Mouse (Mus musculus): ENCODE measurements around the gene Pf4. TPM values are rescaled to one million over a fixed set of nuclear protein-coding genes. Genes with fewer than 3 reads are reported as not detected.
"Not testable (repeated sequence)": the region's sequence is repeated elsewhere in the genome, so short reads cannot be mapped to it uniquely, and the experiment has no call there.

The Pf4 gene
- polyA plus RNA-seq, 1 experiment from 2014 or later = 57.8 TPM

DNA sequence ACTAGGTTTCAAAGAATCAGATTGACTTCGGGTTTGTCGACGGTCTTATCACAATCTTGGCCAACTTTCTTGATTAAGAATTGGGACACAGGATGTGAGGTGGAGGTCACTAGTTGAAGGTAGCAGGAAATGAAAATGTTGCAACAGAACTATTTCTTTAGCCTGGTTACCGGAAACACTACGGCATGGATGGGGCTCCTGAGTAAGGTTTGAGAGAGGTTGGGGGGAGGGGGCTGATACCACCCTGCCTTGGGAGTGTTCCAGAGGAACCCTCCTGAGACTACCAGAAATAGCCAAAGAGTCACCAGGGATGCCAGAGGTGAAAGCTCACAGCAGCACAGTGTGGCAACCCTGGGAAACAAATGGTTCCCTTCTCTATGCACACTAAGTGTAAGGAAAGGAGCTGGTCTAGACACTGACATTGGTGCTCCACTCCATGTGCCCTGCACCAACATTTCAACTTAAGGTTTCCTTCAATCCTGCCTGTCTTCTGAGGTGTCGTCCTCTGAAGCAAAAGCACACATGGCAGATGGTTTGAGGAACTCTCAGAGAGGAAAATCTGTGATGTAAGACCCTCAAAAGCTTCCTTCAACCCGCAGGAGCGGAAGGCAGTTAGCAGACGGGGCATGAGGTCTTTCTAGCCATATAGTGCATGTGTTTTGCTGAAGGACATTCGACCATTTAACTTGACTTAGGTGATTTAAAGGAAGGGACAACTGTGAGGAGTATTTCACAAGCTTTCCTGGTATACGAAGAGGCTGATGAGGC, 17.3 kb downstream of the Pf4 start:
- Histone ChIP-seq H3K4me2 (no peak overlapping the region), H3K4me3 (no peak overlapping the region), H3K9me3 (no peaks in the 10 kb centered on the region), H3K27me3 (replicated peaks) (peaks cover 12% of the 10 kb centered on the region; the same call in 1 of the 2 replicates), H3K27ac (replicated peaks) (no peak overlapping the region), H3K4me1 (peaks cover 2% of the 10 kb centered on the region; the same call in 1 of the 2 replicates), H3K9ac (no peak overlapping the region), H3K36me3 (no peaks in the 10 kb centered on the region)
- ATAC-seq (ENCODE audit: extremely low read depth, insufficient number of reproducible peaks, low FRiP score, low TSS enrichment) = no peak
- WGBS = 64% methylated on average over 11 of the region's 11 CpGs

GRCm38 (mm10) chr5:90790074-90790502, 17.9 kb downstream of the Pf4 start:
- H3K4me3 ChIP-seq = no peak overlapping the region
- no peaks in the 10 kb centered on the region for H3K9me3 ChIP-seq
- ATAC-seq (ENCODE audit: extremely low read depth, insufficient number of reproducible peaks, low FRiP score, low TSS enrichment) = no peak
- no peaks in the 10 kb centered on the region for H3K36me3 ChIP-seq
- no peak overlapping the region for H3K4me2 ChIP-seq
- WGBS = 60% methylated on average over 8 of the region's 8 CpGs
- no peak overlapping the region for H3K9ac ChIP-seq
- peaks cover 2% of the 10 kb centered on the region; the same call in 1 of the 2 replicates for H3K4me1 ChIP-seq
- H3K27me3 ChIP-seq (replicated peaks) = peaks cover 6% of the 10 kb centered on the region; the same call in 1 of the 2 replicates
- no peak overlapping the region for H3K27ac ChIP-seq (replicated peaks)

GRCm38 (mm10) chr5:90794195-90794625, 22.0 kb downstream of the Pf4 start, which contains the start of gene Cxcl15:
Cxcl15 (plus strand) TSS chr5:90794534.
- Histone ChIP-seq H3K36me3 (no peaks in the 10 kb centered on the region), H3K9ac (no peak within 1 kb of the TSS), H3K9me3 (no peaks in the 10 kb centered on the region), H3K27me3 (replicated peaks) (no peaks in the 10 kb centered on the region), H3K4me2 (no peak within 1 kb of the TSS), H3K27ac (replicated peaks) (no peak within 1 kb of the TSS), H3K4me3 (no peak within 1 kb of the TSS), H3K4me1 (no peaks in the 10 kb centered on the region)
- ATAC-seq (ENCODE audit: extremely low read depth, insufficient number of reproducible peaks, low FRiP score, low TSS enrichment) = no peak
- 62% methylated on average over 5 of the region's 5 CpGs for WGBS

DNA sequence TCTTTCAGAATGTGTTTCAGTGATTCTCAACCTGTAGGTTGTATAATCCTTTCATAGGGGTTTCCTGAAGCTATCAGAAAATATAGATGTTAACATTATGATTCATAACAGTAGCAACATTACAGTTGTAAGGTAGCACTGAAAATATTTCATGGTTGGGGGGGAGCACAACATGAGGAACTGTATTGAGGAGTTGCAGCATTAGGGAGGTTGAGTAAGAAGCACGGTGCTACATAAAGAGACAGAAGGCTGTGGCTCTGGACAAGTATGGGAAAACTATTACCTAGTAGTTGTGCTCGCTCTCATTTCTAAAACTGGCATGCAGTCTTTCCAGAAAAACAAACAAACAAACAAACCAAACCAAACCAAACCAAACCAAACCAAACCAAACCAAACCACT, 23.2 kb downstream of the Pf4 start:
- not testable (repeated sequence) for H3K27me3 ChIP-seq (replicated peaks); H3K4me1 ChIP-seq; ATAC-seq (ENCODE audit: extremely low read depth, insufficient number of reproducible peaks, low FRiP score, low TSS enrichment); H3K27ac ChIP-seq (replicated peaks); H3K36me3 ChIP-seq; H3K9ac ChIP-seq; H3K4me2 ChIP-seq; H3K9me3 ChIP-seq; H3K4me3 ChIP-seq
- WGBS = 72% methylated on average over 2 of the region's 2 CpGs

- Histone ChIP-seq H3K9ac (no peak overlapping the region), H3K4me1 (no peaks in the 10 kb centered on the region), H3K4me3 (no peak overlapping the region), H3K4me2 (no peak overlapping the region), H3K27ac (replicated peaks) (no peak overlapping the region), H3K9me3 (no peaks in the 10 kb centered on the region), H3K27me3 (replicated peaks) (no peaks in the 10 kb centered on the region), H3K36me3 (no peaks in the 10 kb centered on the region)
- no peak for ATAC-seq (ENCODE audit: extremely low read depth, insufficient number of reproducible peaks, low FRiP score, low TSS enrichment)
Measured at GRCm38 (mm10) chr5:90804574-90804973, 32.3 kb downstream of the Pf4 start.

- ATAC-seq (ENCODE audit: extremely low read depth, insufficient number of reproducible peaks, low FRiP score, low TSS enrichment) = no peak
- Histone ChIP-seq H3K4me1 (no peaks in the 10 kb centered on the region), H3K4me2 (no peak overlapping the region), H3K9me3 (no peaks in the 10 kb centered on the region), H3K4me3 (no peak overlapping the region), H3K27me3 (replicated peaks) (no peaks in the 10 kb centered on the region), H3K27ac (replicated peaks) (no peak overlapping the region), H3K36me3 (no peaks in the 10 kb centered on the region), H3K9ac (no peak overlapping the region)
Measured at GRCm38 (mm10) chr5:90806050-90806449, 33.8 kb downstream of the Pf4 start.

- H3K36me3 ChIP-seq = no peaks in the 10 kb centered on the region
- no peaks in the 10 kb centered on the region for H3K27me3 ChIP-seq (replicated peaks)
- WGBS = 64% methylated on average over 3 of the region's 3 CpGs
- H3K4me1 ChIP-seq = no peaks in the 10 kb centered on the region
- H3K4me3 ChIP-seq = no peak overlapping the region
- H3K9ac ChIP-seq = no peak overlapping the region
- no peak overlapping the region for H3K4me2 ChIP-seq
- H3K9me3 ChIP-seq = no peaks in the 10 kb centered on the region
- ATAC-seq (ENCODE audit: extremely low read depth, insufficient number of reproducible peaks, low FRiP score, low TSS enrichment) = no peak
- no peak overlapping the region for H3K27ac ChIP-seq (replicated peaks)
Measured at GRCm38 (mm10) chr5:90807176-90807950, 35.1 kb downstream of the Pf4 start.

- no peak overlapping the region for H3K4me3 ChIP-seq
- ATAC-seq (ENCODE audit: extremely low read depth, insufficient number of reproducible peaks, low FRiP score, low TSS enrichment) = no peak
- H3K27ac ChIP-seq (replicated peaks) = no peak overlapping the region
- H3K9me3 ChIP-seq = no peaks in the 10 kb centered on the region
- no peaks in the 10 kb centered on the region for H3K36me3 ChIP-seq
- H3K4me1 ChIP-seq = no peaks in the 10 kb centered on the region
- H3K4me2 ChIP-seq = no peak overlapping the region
- H3K9ac ChIP-seq = no peak overlapping the region
- H3K27me3 ChIP-seq (replicated peaks) = no peaks in the 10 kb centered on the region
Measured at GRCm38 (mm10) chr5:90819756-90820155, 47.5 kb downstream of the Pf4 start.

Small RNA genes lying within 50 kb of the gene (microRNA-seq; reads per million reads assigned to microRNA genes)
- not detected for gene Gm24322

Other genes starting within 250 kb of the Pf4 start
- gene 5830473C10Rik, start 211.3 kb upstream of the Pf4 start, polyA plus RNA-seq (2015; fragmentation: Nextera tagmentation; extraction: Ambion mirVana) = not detected in 2 replicates
- gene Rassf6, start 131.8 kb upstream of the Pf4 start, polyA plus RNA-seq (2015; fragmentation: Nextera tagmentation; extraction: Ambion mirVana) = 0.43 and 0.71 TPM in 2 replicates
- gene Cxcl5, start 13.1 kb upstream of the Pf4 start, polyA plus RNA-seq (2015; fragmentation: Nextera tagmentation; extraction: Ambion mirVana) = 0.17 TPM in 1 of 2 replicates, not detected in the other
- gene Ppbp, start 3.9 kb upstream of the Pf4 start, polyA plus RNA-seq (2015; fragmentation: Nextera tagmentation; extraction: Ambion mirVana) = 6.1 and 9.9 TPM in 2 replicates
- gene Cxcl3, start 13.7 kb downstream of the Pf4 start, polyA plus RNA-seq (2015; fragmentation: Nextera tagmentation; extraction: Ambion mirVana) = not detected in 2 replicates
- gene Cxcl15, start 22.1 kb downstream of the Pf4 start, polyA plus RNA-seq (2015; fragmentation: Nextera tagmentation; extraction: Ambion mirVana) = 0.52 and 0.56 TPM in 2 replicates
- gene Cxcl1, start 118.8 kb downstream of the Pf4 start, polyA plus RNA-seq (2015; fragmentation: Nextera tagmentation; extraction: Ambion mirVana) = 0.45 and 0.69 TPM in 2 replicates
- gene Cxcl2, start 131.4 kb downstream of the Pf4 start, polyA plus RNA-seq (2015; fragmentation: Nextera tagmentation; extraction: Ambion mirVana) = not detected in 2 replicates
- 28.1 and 31.3 TPM in 2 replicates for gene Mthfd2l, start 158.7 kb downstream of the Pf4 start, polyA plus RNA-seq (2015; fragmentation: Nextera tagmentation; extraction: Ambion mirVana)

Data from heart, embryonic 13.5 days (tissue).